Mouse (Mus musculus) left cerebral cortex, adult 2 months (tissue): Measurements from ENCODE around the gene Sugp1. TPM values are rescaled to one million over a fixed set of nuclear protein-coding genes. Genes with fewer than 3 reads are reported as not detected.
"Not testable (repeated sequence)": the region's sequence is repeated elsewhere in the genome, so short reads cannot be mapped to it uniquely, and the experiment has no call there.

Source experiments
- DNase-seq, 2 experiments: peaks; one replicate each; pipeline ENCODE4 v3.0.0; 2021 to 2022; ENCODE audit warnings: low spot score in 2 of 2, mixed read lengths in 1 of 2; ENCODE audit errors: extremely low spot score in 1 of 2
- H3K27ac ChIP-seq: fragments of 200-600 bp; 2 replicates; pipeline ENCODE4 v1.8.1; 2022
- H3K4me3 ChIP-seq: fragments of 200-600 bp; 2 replicates; pipeline ENCODE4 v1.8.1; 2022
- CTCF ChIP-seq: fragments of 200-600 bp; IDR thresholded peaks from 2 replicates; pipeline ENCODE4 v1.8.1; 2022; ENCODE audit warnings: antibody characterized with exemption, mild to moderate bottlenecking, moderate library complexity
- intact Hi-C: fragments of 180-260 bp; cut with DNase I; formaldehyde crosslinking; loops from one replicate; pipeline ENCODE4 v1.15.1; 2025
- long read RNA-seq, 2 experiments: library from polyadenylated mRNA; stranded (forward); transcript quantifications; one replicate each; pipeline ENCODE4 v2.0.0; 2021; ENCODE audit warnings: borderline mapping rate in 2 of 2
- total RNA-seq, 2 experiments: library from RNA; stranded (reverse); gene quantifications; 2 replicates each; pipeline ENCODE4 v1.2.3; 2021

Gene Sugp1
- total RNA-seq = 10 to 100 TPM; 52.5 to 54.2 TPM
- long read RNA-seq, experiment 1, transcript Sugp1-201 (14 exons, 2,681 nt) = major isoform, 22 of 38 reads
- long read RNA-seq, experiment 1, partial matches to known transcripts = 8 of 38 reads
- long read RNA-seq, experiment 1, other reads (novel, unspliced or antisense) = 8 of 38 reads
- long read RNA-seq, experiment 2, transcript Sugp1-201 (14 exons, 2,681 nt) = major isoform, 14 of 28 reads
- long read RNA-seq, experiment 2, partial matches to known transcripts = 2 of 28 reads
- long read RNA-seq, experiment 2, other reads (novel, unspliced or antisense) = 11 of 28 reads

DNA sequence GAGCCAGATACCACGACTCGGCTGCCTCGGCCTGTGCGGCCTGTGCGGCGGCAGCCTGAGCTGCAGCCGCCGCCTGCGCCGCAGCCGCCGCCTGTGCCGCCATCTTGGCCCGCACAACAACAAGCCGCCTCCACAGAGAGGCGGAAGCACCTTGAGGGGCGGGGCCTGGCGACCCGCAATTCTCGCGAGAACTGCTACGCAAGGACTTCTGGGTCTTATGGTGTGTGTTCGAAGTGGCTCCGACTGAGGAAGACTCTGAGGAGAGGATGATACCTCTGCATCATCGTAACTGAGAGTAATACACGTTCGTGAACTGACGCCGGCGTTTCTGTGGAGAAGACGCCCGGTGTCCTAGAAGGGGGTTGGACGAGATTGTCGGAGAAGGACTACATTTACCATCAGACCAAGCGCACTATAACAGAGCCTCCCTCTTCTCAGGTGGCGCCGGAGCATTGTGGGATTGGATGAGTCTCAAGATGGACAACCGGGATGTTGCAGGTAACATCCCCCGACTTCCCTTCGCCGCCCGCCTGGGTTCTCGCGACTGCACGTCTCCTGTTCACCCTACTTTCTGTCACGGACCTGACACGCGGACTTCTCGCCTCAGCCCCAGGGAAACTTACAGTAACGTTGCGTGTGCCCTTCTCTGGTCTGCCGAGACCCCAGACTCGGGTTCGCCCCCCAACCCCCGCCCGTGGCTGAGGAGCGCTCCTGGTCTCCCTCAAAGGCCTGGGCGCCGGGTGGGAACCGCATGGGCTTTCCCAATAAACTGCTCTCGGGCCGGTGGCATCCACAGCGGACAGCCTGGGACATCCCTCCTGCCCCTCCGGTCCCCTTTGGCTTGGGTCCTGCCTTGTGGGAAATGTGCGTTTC, at the start of gene Sugp1, which contains the start of gene Mau2:
Sugp1 (plus strand) TSS at position 231 of the 873 bp plus-strand sequence.
Mau2 (minus strand) TSS at position 152 of the 873 bp plus-strand sequence.
- intact Hi-C loops = loop anchor here (2.0 kb wide), 1 partner anchor 124 kb away; no protein-coding TSS in a partner anchor

GRCm38 (mm10) chr8:69995422-69995775, 47.2 kb upstream of the Sugp1 start:
- DNase-seq = no peak
- Histone ChIP-seq H3K27ac (peak overlapping the region; percentile 65; the same call in 1 of the 2 replicates), H3K4me3 (peak overlapping the region; percentile 80)
- no peak for TF ChIP-seq CTCF
- intact Hi-C loops = loop anchor here (5.0 kb wide), 1 partner anchor 123 kb away; no protein-coding TSS in a partner anchor

More for the DNA sequence above, at the start of gene Sugp1, which contains the start of gene Mau2:
- peak; percentile 95 for DNase-seq
- TF ChIP-seq CTCF = no peak
- Histone ChIP-seq H3K27ac (peak within 1 kb of the TSS; percentile 99), H3K4me3 (peak within 1 kb of the TSS; percentile 99)

DNA sequence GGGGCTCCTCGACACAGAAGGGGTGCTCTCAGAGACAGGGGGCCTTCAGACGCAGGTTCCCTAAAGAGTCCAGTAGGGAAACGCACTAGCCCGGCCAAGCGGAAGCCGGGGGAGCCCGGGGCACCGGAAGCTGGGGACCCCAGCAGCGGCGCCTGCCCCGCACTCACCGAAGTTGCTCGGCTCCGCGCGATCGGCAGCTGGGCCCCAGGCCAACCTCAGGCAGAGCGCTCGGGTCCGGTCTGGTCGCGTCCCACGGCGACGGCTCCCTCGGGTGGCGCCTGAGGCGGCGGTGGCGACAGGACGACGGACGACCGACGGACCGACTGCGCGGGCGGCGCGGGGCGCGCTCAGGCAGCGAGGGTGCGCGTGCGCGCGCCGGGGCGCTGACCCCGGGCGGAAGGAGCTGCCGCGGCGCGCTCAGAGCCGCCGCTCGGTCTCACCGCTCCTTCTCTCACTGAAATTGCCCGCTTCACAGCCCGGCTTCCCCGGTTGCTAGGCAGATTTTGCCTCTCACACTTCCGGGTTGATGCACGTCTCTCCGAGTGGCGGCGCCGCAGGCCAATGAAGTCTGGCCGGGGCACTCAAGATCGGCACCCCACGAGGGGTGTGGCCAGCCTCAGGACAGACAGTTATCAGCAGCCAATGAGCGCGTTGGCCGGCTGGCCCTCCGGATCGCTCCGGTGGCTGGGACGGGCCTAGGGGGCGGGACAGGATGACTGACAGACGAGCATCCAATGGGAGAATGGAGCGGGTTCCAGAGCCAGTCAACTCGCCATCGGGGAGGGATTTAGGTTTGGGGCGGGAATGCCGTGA, 46.6 kb upstream of the Sugp1 start, which contains the start of gene Gatad2a:
Gatad2a (minus strand) TSS at position 609 of the 813 bp plus-strand sequence.
- no peak; the same call in 1 of the 2 replicates for TF ChIP-seq CTCF

GRCm38 (mm10) chr8:69996589-69997285, 45.9 kb upstream of the Sugp1 start:
- intact Hi-C loops = loop anchor here (5.0 kb wide), 1 partner anchor 124 kb away; no protein-coding TSS in a partner anchor

More for the DNA sequence above, 46.6 kb upstream of the Sugp1 start, which contains the start of gene Gatad2a:
- intact Hi-C loops = loop anchor here (5.0 kb wide), 1 partner anchor 124 kb away; no protein-coding TSS in a partner anchor
- peak; percentile 100 for DNase-seq
- H3K27ac ChIP-seq = peak within 1 kb of the TSS; percentile 65; the same call in 1 of the 2 replicates
- H3K4me3 ChIP-seq = peak within 1 kb of the TSS; percentile 80

GRCm38 (mm10) chr8:69998706-69999105, 43.9 kb upstream of the Sugp1 start:
- intact Hi-C loops = loop anchor here (5.0 kb wide), 1 partner anchor 126 kb away; no protein-coding TSS in a partner anchor

More at GRCm38 (mm10) chr8:69996589-69997285, 45.9 kb upstream of the Sugp1 start:
- H3K27ac ChIP-seq = peak overlapping the region; percentile 65; the same call in 1 of the 2 replicates
- TF ChIP-seq CTCF = no peak
- DNase-seq = no peak
- H3K4me3 ChIP-seq = peak overlapping the region; percentile 80

DNA sequence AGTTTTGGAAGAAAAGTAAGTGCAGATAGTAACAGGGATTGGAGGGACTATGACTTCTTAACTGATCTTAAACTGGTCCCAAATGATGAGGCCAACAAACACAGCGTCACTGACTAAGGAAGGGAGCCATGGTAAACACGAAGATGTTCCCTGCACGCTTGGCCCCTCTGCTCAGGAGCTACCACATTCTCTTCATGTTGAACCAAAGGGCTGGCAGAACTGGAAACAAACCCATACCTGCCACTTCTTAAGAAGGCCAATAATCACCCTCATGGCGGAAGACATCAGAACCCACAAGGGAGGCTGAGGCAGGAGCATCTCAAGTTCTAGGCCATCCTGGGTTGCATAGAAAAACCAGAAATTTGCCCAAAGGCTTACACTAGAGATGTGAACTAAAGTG, 43.4 kb upstream of the Sugp1 start:
- TF ChIP-seq CTCF = no peak
- Histone ChIP-seq H3K4me3 (no peak overlapping the region), H3K27ac (no peak overlapping the region)
- intact Hi-C loops = loop anchor here (5.0 kb wide), 1 partner anchor 127 kb away; no protein-coding TSS in a partner anchor
- no peak for DNase-seq

More at GRCm38 (mm10) chr8:69998706-69999105, 43.9 kb upstream of the Sugp1 start:
- H3K4me3 ChIP-seq = no peak overlapping the region
- no peak for TF ChIP-seq CTCF
- no peak overlapping the region for H3K27ac ChIP-seq
- DNase-seq = no peak

DNA sequence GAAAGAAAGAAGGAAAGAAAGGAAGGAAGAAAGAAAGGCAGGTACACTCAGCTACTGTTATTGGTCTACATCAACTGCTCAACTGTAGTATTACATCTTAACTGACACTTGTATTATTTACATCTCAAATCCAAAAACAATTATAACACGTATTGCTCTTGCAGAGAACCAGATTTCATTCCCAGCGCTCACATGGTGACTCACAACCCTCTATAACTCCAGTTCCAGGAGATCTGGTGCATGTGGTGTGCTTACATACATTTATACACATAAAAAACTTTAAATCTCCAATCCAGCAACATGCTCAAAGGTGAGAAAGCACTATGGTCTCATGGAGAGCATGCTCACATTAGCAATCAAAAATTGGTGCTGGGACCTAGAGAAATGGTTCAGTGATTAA, 42.4 kb upstream of the Sugp1 start:
- TF ChIP-seq CTCF = no peak
- no peak overlapping the region for H3K4me3 ChIP-seq
- DNase-seq = no peak
- intact Hi-C loops = no loop called here
- no peak overlapping the region for H3K27ac ChIP-seq

GRCm38 (mm10) chr8:70001176-70001891, 41.3 kb upstream of the Sugp1 start:
- Histone ChIP-seq H3K27ac (no peak overlapping the region), H3K4me3 (no peak overlapping the region)
- DNase-seq = no peak
- intact Hi-C loops = loop anchor here (1.0 kb wide), 1 partner anchor 82 kb away; no protein-coding TSS in a partner anchor
- peak; percentile 59 for TF ChIP-seq CTCF

DNA sequence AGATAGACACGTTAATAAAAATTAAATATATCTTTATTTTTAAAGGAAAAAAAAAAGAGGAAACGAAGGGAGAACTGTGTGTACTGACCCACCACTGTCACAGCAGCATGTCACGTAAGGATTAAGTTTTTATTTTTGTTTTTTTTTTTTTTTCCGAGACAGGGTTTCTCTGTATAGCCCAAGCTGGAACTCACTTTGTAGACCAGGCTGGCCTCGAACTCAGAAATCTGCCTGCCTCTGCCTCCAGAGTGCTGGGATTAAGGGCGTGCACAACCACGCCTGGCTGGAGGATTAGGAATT, 40.8 kb upstream of the Sugp1 start:
- DNase-seq, H3K27ac ChIP-seq, H3K4me3 ChIP-seq: not testable (repeated sequence)
- intact Hi-C loops = loop anchor here (1.0 kb wide), 1 partner anchor 83 kb away; no protein-coding TSS in a partner anchor

- intact Hi-C loops = no loop called here
- H3K27ac ChIP-seq = no peak overlapping the region
- TF ChIP-seq CTCF = no peak; the same call in 1 of the 2 replicates
- H3K4me3 ChIP-seq = no peak overlapping the region
- no peak for DNase-seq
Observed at GRCm38 (mm10) chr8:70003204-70003657, 39.4 kb upstream of the Sugp1 start.
